Mouse (Mus musculus) mature B cell (primary cell): ENCODE data around the gene Eva1a.

Experiments
- in situ Hi-C: fragments of 300-500 bp; cut with MboI; formaldehyde crosslinking; loops from 2 replicates; pipeline ENCODE4 v1.14.3; 2019

Eva1a gene

GRCm38 (mm10) chr6:82066515-82067081 lies 25.8 kb downstream of the Eva1a start:
- in situ Hi-C loops = no loop called here

GRCm38 (mm10) chr6:82070459-82070858 lies 29.6 kb downstream of the Eva1a start:
- in situ Hi-C loops = no loop called here

GRCm38 (mm10) chr6:82073011-82073410 lies 32.2 kb downstream of the Eva1a start:
- in situ Hi-C loops = no loop called here

GRCm38 (mm10) chr6:82073567-82073966 lies 32.7 kb downstream of the Eva1a start:
- in situ Hi-C loops = no loop called here

GRCm38 (mm10) chr6:82076364-82076763 lies 35.5 kb downstream of the Eva1a start:
- in situ Hi-C loops = no loop called here

- in situ Hi-C loops = no loop called here
Observed at GRCm38 (mm10) chr6:82078875-82079274, 38.0 kb downstream of the Eva1a start.

GRCm38 (mm10) chr6:82083655-82084054 lies 42.8 kb downstream of the Eva1a start:
- in situ Hi-C loops = no loop called here

- in situ Hi-C loops = no loop called here
Observed at GRCm38 (mm10) chr6:82084235-82084634, 43.4 kb downstream of the Eva1a start.

- in situ Hi-C loops = no loop called here
Observed at GRCm38 (mm10) chr6:82085313-82085908, 44.6 kb downstream of the Eva1a start.

- in situ Hi-C loops = no loop called here
Observed at GRCm38 (mm10) chr6:82088133-82088532, 47.3 kb downstream of the Eva1a start.

GRCm38 (mm10) chr6:82091773-82092172 lies 50.9 kb downstream of the Eva1a start:
- in situ Hi-C loops = no loop called here

- in situ Hi-C loops = no loop called here
Observed at GRCm38 (mm10) chr6:82097705-82098104, 56.9 kb downstream of the Eva1a start.

GRCm38 (mm10) chr6:82098456-82098855 lies 57.6 kb downstream of the Eva1a start:
- in situ Hi-C loops = no loop called here

- in situ Hi-C loops = no loop called here
Observed at GRCm38 (mm10) chr6:82110473-82110872, 69.6 kb downstream of the Eva1a start.

- in situ Hi-C loops = no loop called here
Observed at GRCm38 (mm10) chr6:82111111-82111510, 70.3 kb downstream of the Eva1a start.

- in situ Hi-C loops = no loop called here
Observed at GRCm38 (mm10) chr6:82111540-82111939, 70.7 kb downstream of the Eva1a start.

- in situ Hi-C loops = no loop called here
Observed at GRCm38 (mm10) chr6:82112127-82113090, 71.6 kb downstream of the Eva1a start.

GRCm38 (mm10) chr6:82115335-82115965 lies 74.6 kb downstream of the Eva1a start:
- in situ Hi-C loops = no loop called here

GRCm38 (mm10) chr6:82116176-82116575 lies 75.3 kb downstream of the Eva1a start:
- in situ Hi-C loops = no loop called here

- in situ Hi-C loops = no loop called here
Observed at GRCm38 (mm10) chr6:82117871-82118270, 77.0 kb downstream of the Eva1a start.

- in situ Hi-C loops = no loop called here
Observed at GRCm38 (mm10) chr6:82119322-82120162, 78.7 kb downstream of the Eva1a start.
